In the genomic region with DNA sequence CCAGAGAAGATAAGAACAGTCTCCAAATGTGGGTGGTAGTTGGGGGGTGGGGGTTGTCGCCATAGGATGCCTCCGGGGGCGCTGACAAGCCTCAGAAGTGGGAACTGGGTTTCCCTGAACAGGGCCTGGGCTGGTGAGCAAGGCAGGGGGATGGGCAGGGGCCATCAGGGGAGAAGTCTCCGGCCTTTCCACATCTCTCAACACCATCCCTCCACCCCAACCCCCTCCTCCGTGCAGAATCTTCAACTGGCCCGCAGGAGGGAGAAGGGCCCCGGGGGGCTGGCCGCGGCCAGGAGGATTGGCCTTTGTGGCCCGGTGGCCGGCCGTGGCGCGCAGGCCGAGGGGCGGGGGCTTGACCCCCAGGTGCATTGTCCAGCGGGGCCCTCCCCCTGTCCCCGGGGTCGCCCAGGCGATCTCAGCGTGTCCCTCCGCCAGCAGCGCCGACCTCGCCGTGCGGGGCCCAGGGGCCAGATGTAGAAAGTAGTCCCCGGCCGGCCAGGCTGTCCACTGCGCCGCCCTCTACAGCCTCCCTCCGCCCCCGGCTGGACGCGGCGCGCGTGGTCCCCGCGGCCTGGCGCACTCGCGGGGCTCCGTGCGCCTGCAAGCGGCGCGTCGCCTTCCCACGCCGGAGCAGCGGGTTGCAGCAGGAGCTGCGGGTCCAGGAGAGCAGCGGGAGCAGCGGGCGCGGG, we compare ENCODE assay signal across 8 mouse cellular contexts. TPM values are rescaled to one million over a fixed set of nuclear protein-coding genes. Genes with fewer than 3 reads are reported as not detected.
DNase-seq lines count a peak whose midpoint lies in the region; ATAC-seq and TF ChIP-seq lines count a peak whose summit lies in the region.

A gene (plus strand): TSS at position 144 of the 689 bp plus-strand sequence.

- ATAC-seq in erythroblast, adult 5-6 weeks (replicated peaks; ENCODE audit: low FRiP score, poor library complexity, severe bottlenecking) = no peak
- no peak for ATAC-seq in G1E (ENCODE audit: extremely low read depth, insufficient number of reproducible peaks, low FRiP score, poor library complexity, severe bottlenecking)
- ATAC-seq in embryonic facial prominence, embryonic 13.5 days (ENCODE audit: insufficient number of reproducible peaks, insufficient read depth, low FRiP score, low TSS enrichment, low read depth) = peak; percentile 52; the same call in 1 of the 2 replicates
- ATAC-seq in heart, embryonic 16.5 days (replicated peaks; ENCODE audit: extremely low read depth, insufficient read depth, low FRiP score) = peak; percentile 77
- ATAC-seq in limb, embryonic 11.5 days (ENCODE audit: insufficient number of reproducible peaks, low FRiP score, low TSS enrichment, low read depth) = peak; percentile 76
- ATAC-seq in neural tube, embryonic 12.5 days (ENCODE audit: low FRiP score, low read depth) = peak; percentile 85

- peak within 1 kb of the TSS; percentile 92 for H3K9ac ChIP-seq in embryonic facial prominence, embryonic 13.5 days
- peak within 1 kb of the TSS; percentile 87 for H3K9ac ChIP-seq in heart, embryonic 16.5 days (ENCODE audit: low read length)
- H3K9ac ChIP-seq in limb, embryonic 11.5 days (ENCODE audit: low read length) = peak within 1 kb of the TSS; percentile 75
- H3K9ac ChIP-seq in neural tube, embryonic 12.5 days = peak within 1 kb of the TSS; percentile 92

- no peak for TF ChIP-seq CTCF in G1E (IDR thresholded peaks at IDR 0.05; ENCODE audit: low read depth, low read length)

- H3K4me1 ChIP-seq in erythroblast, embryonic 14.5 days (ENCODE audit: control insufficient read depth) = no peaks in the 10 kb centered on the region
- peaks cover 7% of the 10 kb centered on the region; the same call in 1 of the 2 replicates for H3K4me1 ChIP-seq in G1E (ENCODE audit: insufficient read depth, low read depth, low read length)
- peaks cover 27% of the 10 kb centered on the region for H3K4me1 ChIP-seq in embryonic facial prominence, embryonic 13.5 days
- H3K4me1 ChIP-seq in heart, embryonic 16.5 days (ENCODE audit: control insufficient read depth, insufficient read depth, low read length) = peaks cover 11% of the 10 kb centered on the region
- H3K4me1 ChIP-seq in limb, embryonic 11.5 days (ENCODE audit: control insufficient read depth, insufficient read depth, low read length) = peaks cover 7% of the 10 kb centered on the region
- H3K4me1 ChIP-seq in neural tube, embryonic 12.5 days = peaks cover 20% of the 10 kb centered on the region

- no peaks in the 10 kb centered on the region for H3K36me3 ChIP-seq in erythroblast, embryonic 14.5 days (ENCODE audit: control insufficient read depth)
- H3K36me3 ChIP-seq in G1E (replicated peaks) = no peaks in the 10 kb centered on the region
- H3K36me3 ChIP-seq in embryonic facial prominence, embryonic 13.5 days = no peaks in the 10 kb centered on the region
- H3K36me3 ChIP-seq in heart, embryonic 16.5 days (ENCODE audit: control insufficient read depth, insufficient read depth) = no peaks in the 10 kb centered on the region
- H3K36me3 ChIP-seq in limb, embryonic 11.5 days (ENCODE audit: control insufficient read depth, insufficient read depth, low read length) = no peaks in the 10 kb centered on the region
- no peaks in the 10 kb centered on the region for H3K36me3 ChIP-seq in neural tube, embryonic 12.5 days

- peak within 1 kb of the TSS; percentile 99 for H3K4me2 ChIP-seq in embryonic facial prominence, embryonic 13.5 days
- H3K4me2 ChIP-seq in heart, embryonic 16.5 days (ENCODE audit: low read depth, low read length) = peak within 1 kb of the TSS; percentile 94
- peak within 1 kb of the TSS; percentile 88 for H3K4me2 ChIP-seq in limb, embryonic 11.5 days (ENCODE audit: low read depth, severe bottlenecking)
- H3K4me2 ChIP-seq in neural tube, embryonic 12.5 days (replicated peaks) = peak within 1 kb of the TSS; percentile 100

- peak within 1 kb of the TSS; percentile 51 for H3K4me3 ChIP-seq in erythroblast, embryonic 14.5 days (replicated peaks)
- H3K4me3 ChIP-seq in G1E (ENCODE audit: low read depth, low read length) = peak within 1 kb of the TSS; percentile 7; the same call in 1 of the 2 replicates
- peak within 1 kb of the TSS; percentile 82 for H3K4me3 ChIP-seq in embryonic facial prominence, embryonic 13.5 days
- peak within 1 kb of the TSS; percentile 88 for H3K4me3 ChIP-seq in heart, embryonic 16.5 days (ENCODE audit: low read length)
- peak within 1 kb of the TSS; percentile 85 for H3K4me3 ChIP-seq in limb, embryonic 11.5 days (ENCODE audit: low read depth, low read length)
- H3K4me3 ChIP-seq in neural tube, embryonic 12.5 days = peak within 1 kb of the TSS; percentile 92

- DNase-seq in G1E (ENCODE audit: low spot score) = no peak
- DNase-seq in limb, embryonic 11.5 days (ENCODE audit: low spot score) = peak; percentile 81
- no peak for DNase-seq in c-Kit-positive CD71-positive TER-119-positive erythroid progenitor cells, embryonic 14.5 days (ENCODE audit: low spot score)

- no peaks in the 10 kb centered on the region for H3K9me3 ChIP-seq in erythroblast, embryonic 14.5 days (ENCODE audit: control insufficient read depth, low read length)
- no peaks in the 10 kb centered on the region for H3K9me3 ChIP-seq in G1E (replicated peaks)
- H3K9me3 ChIP-seq in embryonic facial prominence, embryonic 13.5 days = no peaks in the 10 kb centered on the region
- no peaks in the 10 kb centered on the region for H3K9me3 ChIP-seq in heart, embryonic 16.5 days (replicated peaks; ENCODE audit: control insufficient read depth, low read length)
- no peaks in the 10 kb centered on the region for H3K9me3 ChIP-seq in limb, embryonic 11.5 days (ENCODE audit: control insufficient read depth, low read length)
- no peaks in the 10 kb centered on the region for H3K9me3 ChIP-seq in neural tube, embryonic 12.5 days

- peaks cover 71% of the 10 kb centered on the region for H3K27me3 ChIP-seq in erythroblast, embryonic 14.5 days (ENCODE audit: control insufficient read depth)
- peaks cover 46% of the 10 kb centered on the region for H3K27me3 ChIP-seq in G1E (ENCODE audit: insufficient read depth, low read length)
- H3K27me3 ChIP-seq in embryonic facial prominence, embryonic 13.5 days = no peaks in the 10 kb centered on the region
- H3K27me3 ChIP-seq in heart, embryonic 16.5 days (ENCODE audit: control insufficient read depth, insufficient read depth, low read length) = no peaks in the 10 kb centered on the region
- no peaks in the 10 kb centered on the region for H3K27me3 ChIP-seq in limb, embryonic 11.5 days (ENCODE audit: control insufficient read depth, insufficient read depth, low read length)
- H3K27me3 ChIP-seq in neural tube, embryonic 12.5 days (replicated peaks) = no peaks in the 10 kb centered on the region

- under 1% methylated on average over 55 of the region's 57 CpGs for WGBS in embryonic facial prominence, embryonic 13.5 days
- under 1% methylated on average over 43 of the region's 57 CpGs for WGBS in heart, embryonic 16.5 days
- WGBS in limb, embryonic 11.5 days = under 1% methylated on average over 37 of the region's 57 CpGs
- under 1% methylated on average over 56 of the region's 57 CpGs for WGBS in neural tube, embryonic 12.5 days

- peak within 1 kb of the TSS; percentile 91 for H3K27ac ChIP-seq in embryonic facial prominence, embryonic 13.5 days
- peak within 1 kb of the TSS; percentile 26 for H3K27ac ChIP-seq in heart, embryonic 16.5 days (ENCODE audit: low read length)
- H3K27ac ChIP-seq in limb, embryonic 11.5 days (replicated peaks; ENCODE audit: low read depth, low read length) = peak within 1 kb of the TSS; percentile 89
- H3K27ac ChIP-seq in neural tube, embryonic 12.5 days = peak within 1 kb of the TSS; percentile 53; the same call in 1 of the 2 replicates

RNA-seq across cellular contexts. Expression of the gene that starts here (rescaled TPM):
- polyA plus RNA-seq in erythroblast, embryonic 14.5 days (2012) = not detected in 2 replicates
- total RNA-seq in erythroblast, adult 5-6 weeks (2015; ENCODE audit: low replicate concordance) = not detected in 2 replicates
- not detected in 2 replicates for total RNA-seq in erythroblast, adult 5-6 weeks (2017; ENCODE audit: low replicate concordance)
- total RNA-seq in G1E (2014; fragmentation: Nextera tagmentation) (not detected in 2 replicates), G1E (2017) (0.22 and 0.23 TPM in 2 replicates)
- polyA plus RNA-seq in G1E (2012) = not detected in 2 replicates
- 1.3 and 1.8 TPM in 2 replicates for polyA plus RNA-seq in embryonic facial prominence, embryonic 13.5 days (2015; fragmentation: Nextera tagmentation; extraction: Ambion mirVana)
- 0.29 TPM in 2 replicates for polyA plus RNA-seq in heart, embryonic 16.5 days (2015; fragmentation: Nextera tagmentation; extraction: Ambion mirVana)
- polyA plus RNA-seq in limb, embryonic 11.5 days (2014; fragmentation: Nextera tagmentation; extraction: Ambion mirVana) = 2.7 and 3.2 TPM in 2 replicates
- polyA plus RNA-seq in neural tube, embryonic 12.5 days (2016; fragmentation: Nextera tagmentation; extraction: Ambion mirVana) = 1.2 and 1.5 TPM in 2 replicates

Comparison
In these comparisons a context has a peak if more than half of its experiments do, and no peak if none do; other contexts are left out.
1. Peak in ATAC-seq, H3K4me3 ChIP-seq, H3K27ac ChIP-seq, H3K9ac ChIP-seq and H3K4me2 ChIP-seq in heart, embryonic 16.5 days; RNA of the gene not detected or under 1 TPM.
2. H3K4me3 ChIP-seq: peak in every context shown above with its lines; median percentile 92 in neural tube, embryonic 12.5 days; 88 in heart, embryonic 16.5 days; 85 in limb, embryonic 11.5 days; 82 in embryonic facial prominence, embryonic 13.5 days; 51 in erythroblast, embryonic 14.5 days; 7 in G1E.
3. ATAC-seq: peak in embryonic facial prominence, embryonic 13.5 days (single experiment), limb, embryonic 11.5 days (single experiment) and neural tube, embryonic 12.5 days (single experiment); none in erythroblast, adult 5-6 weeks (single experiment) and G1E (single experiment).
4. H3K27ac ChIP-seq: peak in every context shown above with its lines; median percentile 91 in embryonic facial prominence, embryonic 13.5 days; 89 in limb, embryonic 11.5 days; 53 in neural tube, embryonic 12.5 days; 26 in heart, embryonic 16.5 days.
5. Peak in every context shown above with its lines, with median percentiles within 50 percentile points of each other: H3K4me2 ChIP-seq and H3K9ac ChIP-seq.